ENCODE assay signal across 8 mouse cellular contexts in genomic region chr10:39959761-39960440, GRCm38 (mm10). TPM values are rescaled to one million over a fixed set of nuclear protein-coding genes. Genes with fewer than 3 reads are reported as not detected.
A peak's percentile ranks its signal among the peaks of the same experiment; 100 is the strongest.
DNase-seq lines count a peak whose midpoint lies in the region; ATAC-seq and TF ChIP-seq lines count a peak whose summit lies in the region.

Mfsd4b3 (minus strand) TSS chr10:39960153.

- no peaks in the 10 kb centered on the region for H3K27me3 ChIP-seq in hindbrain, postnatal 0 days (ENCODE audit: insufficient read depth, low read length)

- DNase-seq in ZHBTc4 (ENCODE audit: low read depth, low spot score): peak; percentile 98
- DNase-seq in gastrocnemius, adult 2 months: peak; percentile 96
- peak; percentile 96 for DNase-seq in hindbrain, postnatal 0 days (ENCODE audit: low spot score)
- DNase-seq in left cerebral cortex, adult 2 months (ENCODE audit: extremely low spot score in 1 of 2, low spot score in 2 of 2): peak; percentile 79 to 86
- DNase-seq in right cerebral cortex, adult 2 months (ENCODE audit: low spot score in 2 of 2): peak; percentile 89 to 92
- DNase-seq in urinary bladder, postnatal 14 days (ENCODE audit: low spot score): peak; percentile 96

- no peaks in the 10 kb centered on the region for H3K9me3 ChIP-seq in hindbrain, postnatal 0 days (ENCODE audit: low read length)

- peak within 1 kb of the TSS; percentile 100 for H3K27ac ChIP-seq in gastrocnemius, adult 2 months
- H3K27ac ChIP-seq in hindbrain, postnatal 0 days: peak within 1 kb of the TSS; percentile 72; the same call in 1 of the 2 replicates
- peak within 1 kb of the TSS; percentile 58 for H3K27ac ChIP-seq in left cerebral cortex, adult 2 months

- peak; percentile 97 for ATAC-seq in common myeloid progenitor, adult 5-6 weeks (replicated peaks; ENCODE audit: low read depth, poor library complexity, severe bottlenecking)
- ATAC-seq in hindbrain, postnatal 0 days: peak; percentile 99
- ATAC-seq in megakaryocyte, adult 5-6 weeks (ENCODE audit: poor library complexity, severe bottlenecking): peak; percentile 95

- no peaks in the 10 kb centered on the region for H3K36me3 ChIP-seq in hindbrain, postnatal 0 days (ENCODE audit: insufficient read depth, low read length)

- intact Hi-C loops in gastrocnemius, adult 2 months (cut with DNase I): loop anchor here (2.0 to 5.0 kb wide), 5 partner anchors 58 to 253 kb away; partner anchors contain the start of gene Slc16a10
- intact Hi-C loops in left cerebral cortex, adult 2 months (cut with DNase I): loop anchor here (1.0 to 5.0 kb wide), 2 partner anchors 67 to 252 kb away; partner anchors contain the start of gene Mfsd4b1

- H3K9ac ChIP-seq in hindbrain, postnatal 0 days (replicated peaks; ENCODE audit: low read length): peak within 1 kb of the TSS; percentile 48

- WGBS in hindbrain, postnatal 0 days: under 1% methylated on average over 38 of the region's 38 CpGs

- peak; percentile 80 for TF ChIP-seq CTCF in gastrocnemius, adult 2 months (IDR thresholded peaks at IDR 0.05)
- TF ChIP-seq CTCF in hindbrain, postnatal 0 days (IDR thresholded peaks at IDR 0.05; ENCODE audit: low read depth): peak; percentile 88
- peak; percentile 77 for TF ChIP-seq CTCF in left cerebral cortex, adult 2 months (IDR thresholded peaks at IDR 0.05)

- peak within 1 kb of the TSS; percentile 76 for H3K4me2 ChIP-seq in hindbrain, postnatal 0 days (ENCODE audit: low read depth, low read length)

- H3K4me3 ChIP-seq in gastrocnemius, adult 2 months: peak within 1 kb of the TSS; percentile 82
- H3K4me3 ChIP-seq in hindbrain, postnatal 0 days (ENCODE audit: low read length): peak within 1 kb of the TSS; percentile 42
- peak within 1 kb of the TSS; percentile 66 for H3K4me3 ChIP-seq in left cerebral cortex, adult 2 months

- H3K4me1 ChIP-seq in hindbrain, postnatal 0 days (ENCODE audit: insufficient read depth, low read length): no peaks in the 10 kb centered on the region

RNA-seq across cellular contexts. Expression of gene Mfsd4b3, which starts in this region (rescaled TPM):
- total RNA-seq in common myeloid progenitor, adult 5-6 weeks (2017): not detected in 2 replicates
- 1 to 10 TPM; 4.4 to 7.6 TPM for total RNA-seq in gastrocnemius, adult 2 months (2021)
- 0.18 and 0.84 TPM in 2 replicates for total RNA-seq in hindbrain, postnatal 0 days (2014; rRNA removed)
- not detected in 2 replicates for polyA plus RNA-seq in hindbrain, postnatal 0 days (2015; fragmentation: Nextera tagmentation; extraction: Ambion mirVana)
- under 1 TPM in 1 of 2 experiments, not detected in 1; 0.32 TPM for total RNA-seq in left cerebral cortex, adult 2 months (2021)
- total RNA-seq in megakaryocyte, adult 5-6 weeks (2015): 0.64 and 0.69 TPM in 2 replicates
- total RNA-seq in megakaryocyte, adult 5-6 weeks (2017): 0.94 and 1.1 TPM in 2 replicates

Comparison
In these comparisons a context has a peak if more than half of its experiments do, and no peak if none do; other contexts are left out.
1. Peak in every context shown above with its lines: DNase-seq, ATAC-seq, H3K4me3 ChIP-seq and H3K27ac ChIP-seq.
2. Peak in ATAC-seq in common myeloid progenitor, adult 5-6 weeks; RNA of the gene not detected or under 1 TPM.
3. Peak in DNase-seq, ATAC-seq, H3K4me3 ChIP-seq, H3K27ac ChIP-seq, H3K9ac ChIP-seq and H3K4me2 ChIP-seq in hindbrain, postnatal 0 days; RNA of the gene not detected or under 1 TPM.
4. Peak in DNase-seq, H3K4me3 ChIP-seq and H3K27ac ChIP-seq in left cerebral cortex, adult 2 months; RNA of the gene not detected or under 1 TPM.